Mouse (Mus musculus) hematopoietic stem cell, adult 5-6 weeks (primary cell): ENCODE data around the gene St7. TPM values are rescaled to one million over a fixed set of nuclear protein-coding genes. Genes with fewer than 3 reads are reported as not detected.

ENCODE experiments used
- ATAC-seq, 2 experiments: fragments of 125-278 bp in 1 of 2; replicated peaks in 1 of 2; 2 replicates each; pipeline ENCODE4 v1.8.0; 2016 to 2017; ENCODE audit warnings: inconsistent platforms in 2 of 2, mild to moderate bottlenecking in 2 of 2, moderate number of reproducible peaks in 2 of 2, low read depth in 1 of 2, moderate TSS enrichment in 1 of 2; ENCODE audit not compliant: low FRiP score in 2 of 2, poor library complexity in 2 of 2, severe bottlenecking in 2 of 2, insufficient read depth in 1 of 2, low TSS enrichment in 1 of 2
- total RNA-seq: library from RNA; stranded (forward); fragments of 172-1452, 232-1000 nt; gene quantifications from 2 replicates; pipeline ENCODE4 v1.2.3, GENCODE M21; 2017

St7 gene
- total RNA-seq, 1 experiment from 2014 or later = 42.1 TPM

- no peak for ATAC-seq
Observed at GRCm38 (mm10) chr6:17905776-17906175, 213.0 kb downstream of the St7 start.

- ATAC-seq = no peak
Observed at GRCm38 (mm10) chr6:17906289-17906688, 213.6 kb downstream of the St7 start.

- no peak for ATAC-seq
Observed at GRCm38 (mm10) chr6:17912312-17912711, 219.6 kb downstream of the St7 start.

GRCm38 (mm10) chr6:17912825-17913224, 220.1 kb downstream of the St7 start:
- ATAC-seq = no peak

GRCm38 (mm10) chr6:17913315-17913714, 220.6 kb downstream of the St7 start:
- ATAC-seq = no peak

GRCm38 (mm10) chr6:17914300-17914699, 221.6 kb downstream of the St7 start:
- no peak for ATAC-seq

GRCm38 (mm10) chr6:17917233-17917632, 224.5 kb downstream of the St7 start:
- no peak for ATAC-seq

- no peak for ATAC-seq
Observed at GRCm38 (mm10) chr6:17922180-17922579, 229.4 kb downstream of the St7 start.

- ATAC-seq = peak; percentile 39 to 76; a peak in 3 of 4 replicates
Observed at GRCm38 (mm10) chr6:17922967-17923366, 230.2 kb downstream of the St7 start.

GRCm38 (mm10) chr6:17923370-17923769, 230.6 kb downstream of the St7 start:
- no peak; a peak in 1 of 4 replicates for ATAC-seq

- no peak for ATAC-seq
Observed at GRCm38 (mm10) chr6:17923894-17924505, 231.3 kb downstream of the St7 start.

- peak in 1 of 2 experiments; percentile 40; a peak in 1 of 4 replicates for ATAC-seq
Observed at GRCm38 (mm10) chr6:17925267-17925666, 232.5 kb downstream of the St7 start.

GRCm38 (mm10) chr6:17927746-17928145, 235.0 kb downstream of the St7 start:
- no peak for ATAC-seq

GRCm38 (mm10) chr6:17931187-17931586, 238.5 kb downstream of the St7 start:
- no peak for ATAC-seq

GRCm38 (mm10) chr6:17931835-17932234, 239.1 kb downstream of the St7 start:
- ATAC-seq = no peak

GRCm38 (mm10) chr6:17932806-17933205, 240.1 kb downstream of the St7 start:
- no peak for ATAC-seq

GRCm38 (mm10) chr6:17938631-17939346, 246.1 kb downstream of the St7 start:
- no peak for ATAC-seq

GRCm38 (mm10) chr6:17941916-17942315, 249.2 kb downstream of the St7 start:
- ATAC-seq = no peak

- ATAC-seq = no peak
Observed at GRCm38 (mm10) chr6:17942344-17942743, 249.6 kb downstream of the St7 start.
